Mouse (Mus musculus) kidney, embryonic 15.5 days (tissue): ENCODE results near the gene Trak1. TPM values are rescaled to one million over a fixed set of nuclear protein-coding genes. Genes with fewer than 3 reads are reported as not detected.
A peak's percentile ranks its signal among the peaks of the same experiment; 100 is the strongest.

Experiments
- ATAC-seq: fragments of 200-750 bp; cut with Nextera tagmentation; replicated peaks from 2 replicates; pipeline ENCODE4 v1.8.0; 2017; ENCODE audit warnings: moderate TSS enrichment; ENCODE audit not compliant: low FRiP score
- H3K27ac ChIP-seq: fragments of 300-500 bp; sonication (generic); 2 replicates; pipeline ENCODE4 v1.5.1; 2015; ENCODE audit warnings: mild to moderate bottlenecking, inconsistent platforms
- H3K27me3 ChIP-seq: fragments of 300-500 bp; sonication (generic); 2 replicates; pipeline ENCODE4 v1.6.1; 2015; ENCODE audit warnings: inconsistent platforms
- H3K36me3 ChIP-seq: fragments of 300-500 bp; sonication (generic); 2 replicates; pipeline ENCODE4 v1.6.1; 2015; ENCODE audit warnings: inconsistent platforms
- H3K4me1 ChIP-seq: fragments of 300-500 bp; sonication (generic); 2 replicates; pipeline ENCODE4 v1.6.1; 2015; ENCODE audit warnings: inconsistent platforms
- H3K4me2 ChIP-seq: fragments of 300-500 bp; sonication (generic); 2 replicates; pipeline ENCODE4 v1.6.1; 2015; ENCODE audit warnings: moderate library complexity, mild to moderate bottlenecking, inconsistent platforms
- H3K4me3 ChIP-seq: fragments of 300-500 bp; sonication (generic); replicated peaks from 2 replicates; pipeline ENCODE4 v1.5.1; 2015; ENCODE audit warnings: mild to moderate bottlenecking, inconsistent platforms
- H3K9ac ChIP-seq: fragments of 300-500 bp; sonication (generic); 2 replicates; pipeline ENCODE4 v1.6.1; 2015; ENCODE audit warnings: mild to moderate bottlenecking, inconsistent platforms
- H3K9me3 ChIP-seq: fragments of 300-500 bp; sonication (generic); replicated peaks from 2 replicates; pipeline ENCODE4 v1.6.1; 2016; ENCODE audit warnings: inconsistent platforms
- WGBS: fragments of 180-500 bp; shearing (Covaris S2); methylation state at CpG from one replicate; pipeline ENCODE4 v1.1.7; 2015; ENCODE audit warnings: mixed read lengths; 5-methylcytosine and 5-hydroxymethylcytosine counted together
- polyA plus RNA-seq: library from polyadenylated mRNA; unstranded; fragments of >200 nt; fragmentation: Nextera tagmentation; extraction: Ambion mirVana; gene quantifications from 2 replicates; pipeline ENCODE4 v1.2.1, GENCODE M21; 2015

Gene Trak1
- polyA plus RNA-seq, 1 experiment from 2014 or later: 18.7 TPM

- Histone ChIP-seq H3K36me3 (no peaks in the 10 kb centered on the region), H3K4me2 (peak overlapping the region; percentile 97), H3K4me1 (peaks cover 43% of the 10 kb centered on the region), H3K9ac (peak overlapping the region; percentile 73), H3K27me3 (peaks cover 18% of the 10 kb centered on the region), H3K9me3 (no peaks in the 10 kb centered on the region), H3K27ac (peak overlapping the region; percentile 42; the same call in 1 of the 2 replicates), H3K4me3 (peak overlapping the region; percentile 68)
- ATAC-seq: no peak
- 4% methylated on average over 7 of the region's 7 CpGs for WGBS
These were observed 730 bp downstream of the Trak1 start for GRCm38 (mm10) chr9:121298065-121298398.

GRCm38 (mm10) chr9:121298411-121299091 is 1.2 kb downstream of the Trak1 start:
- peaks cover 18% of the 10 kb centered on the region for H3K27me3 ChIP-seq
- H3K4me1 ChIP-seq: peaks cover 48% of the 10 kb centered on the region
- peak overlapping the region; percentile 73 for H3K9ac ChIP-seq
- no peaks in the 10 kb centered on the region for H3K36me3 ChIP-seq
- peak overlapping the region; percentile 68 for H3K4me3 ChIP-seq
- H3K27ac ChIP-seq: peak overlapping the region; percentile 42; the same call in 1 of the 2 replicates
- WGBS: 29% methylated on average over 15 of the region's 15 CpGs
- peak overlapping the region; percentile 97 for H3K4me2 ChIP-seq
- ATAC-seq: no peak
- H3K9me3 ChIP-seq: no peaks in the 10 kb centered on the region

DNA sequence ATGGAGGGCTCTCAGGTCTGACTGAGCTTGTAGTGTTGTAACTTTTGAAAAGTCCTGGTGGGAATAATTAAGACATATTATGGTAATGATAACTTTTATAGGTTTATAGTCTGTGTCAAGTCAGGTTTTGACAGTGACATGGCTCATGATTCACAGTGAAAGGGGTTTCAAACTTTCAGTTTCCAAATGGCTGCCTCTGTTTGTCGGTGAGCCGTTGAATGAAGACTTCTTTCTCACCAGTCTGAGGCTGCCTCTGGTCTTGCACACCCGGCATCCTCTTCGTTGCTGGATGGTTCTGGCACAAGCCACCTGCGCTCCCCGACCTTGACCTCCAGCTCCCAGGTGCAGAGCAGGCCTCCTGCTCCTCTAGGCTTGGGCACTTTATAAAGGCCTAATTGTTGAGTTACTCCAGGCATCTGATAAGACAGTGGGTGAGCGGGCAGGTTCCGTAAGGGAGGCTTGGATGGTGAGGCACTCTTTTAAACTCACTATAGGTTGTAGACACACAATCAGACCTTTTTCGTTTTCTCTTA is 2.0 kb downstream of the Trak1 start:
- peaks cover 18% of the 10 kb centered on the region for H3K27me3 ChIP-seq
- no peak for ATAC-seq
- H3K36me3 ChIP-seq: no peaks in the 10 kb centered on the region
- H3K4me2 ChIP-seq: peak overlapping the region; percentile 97
- peaks cover 55% of the 10 kb centered on the region for H3K4me1 ChIP-seq
- H3K9ac ChIP-seq: no peak overlapping the region
- WGBS: 65% methylated on average over 9 of the region's 9 CpGs
- no peak overlapping the region for H3K4me3 ChIP-seq
- H3K9me3 ChIP-seq: no peaks in the 10 kb centered on the region
- H3K27ac ChIP-seq: no peak overlapping the region

- H3K36me3 ChIP-seq: no peaks in the 10 kb centered on the region
- no peaks in the 10 kb centered on the region for H3K9me3 ChIP-seq
- H3K4me3 ChIP-seq: no peak overlapping the region
- H3K27me3 ChIP-seq: peaks cover 14% of the 10 kb centered on the region
- no peak for ATAC-seq
- H3K9ac ChIP-seq: no peak overlapping the region
- no peak overlapping the region for H3K27ac ChIP-seq
- H3K4me1 ChIP-seq: peaks cover 58% of the 10 kb centered on the region
- no peak overlapping the region; the same call in 1 of the 2 replicates for H3K4me2 ChIP-seq
- WGBS: 63% methylated on average over 19 of the region's 19 CpGs
These were observed 2.8 kb downstream of the Trak1 start for GRCm38 (mm10) chr9:121299976-121300570.

DNA sequence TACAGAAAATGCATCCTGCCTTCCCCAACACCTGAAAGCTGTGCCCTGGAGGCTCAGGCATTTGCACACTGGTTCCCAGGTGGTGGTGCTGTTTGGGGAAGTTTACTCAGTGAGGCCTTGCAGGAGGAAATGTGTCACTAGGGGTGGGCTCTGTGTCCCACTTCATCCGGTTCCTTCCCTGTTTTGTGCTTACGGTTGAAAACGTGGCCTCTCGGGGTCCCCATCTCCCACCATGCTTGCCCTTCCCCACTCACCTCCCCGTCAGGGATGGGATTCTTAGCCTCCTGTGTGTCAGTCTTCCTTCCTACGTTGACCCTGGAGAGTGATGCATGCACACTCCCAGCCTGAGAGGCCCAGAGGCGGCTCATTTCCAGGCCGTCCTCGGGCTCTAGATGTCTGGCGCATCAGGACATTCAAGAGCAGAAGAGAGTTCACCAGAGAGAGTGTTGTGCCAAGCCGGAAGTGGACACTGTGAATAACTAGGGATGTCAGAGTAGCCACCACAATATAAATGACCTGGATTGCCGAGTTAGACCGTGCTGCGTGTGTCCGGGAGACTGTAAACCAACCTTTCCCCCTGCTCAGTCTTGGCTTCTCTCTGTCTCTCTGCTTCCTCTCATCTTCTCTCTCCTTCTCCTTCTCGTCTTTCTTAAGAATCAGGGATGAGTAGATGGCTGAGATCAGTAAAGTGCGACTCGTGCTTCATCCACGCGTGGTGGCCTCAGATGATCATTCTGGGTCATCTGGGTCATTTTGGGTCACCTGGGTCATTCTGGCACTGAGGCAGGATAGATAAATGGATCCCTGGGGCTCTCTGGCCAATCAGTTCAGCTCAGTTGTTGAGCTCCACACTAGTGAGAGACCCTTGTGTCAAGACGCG is 4.0 kb downstream of the Trak1 start:
- Histone ChIP-seq H3K36me3 (no peaks in the 10 kb centered on the region), H3K4me2 (no peak overlapping the region), H3K4me1 (peaks cover 58% of the 10 kb centered on the region), H3K4me3 (no peak overlapping the region), H3K9ac (no peak overlapping the region), H3K27ac (peak overlapping the region; percentile 50; the same call in 1 of the 2 replicates), H3K27me3 (peaks cover 5% of the 10 kb centered on the region), H3K9me3 (no peaks in the 10 kb centered on the region)
- no peak for ATAC-seq
- 78% methylated on average over 22 of the region's 22 CpGs for WGBS

GRCm38 (mm10) chr9:121302543-121302942 is 5.2 kb downstream of the Trak1 start:
- Histone ChIP-seq H3K9me3 (no peaks in the 10 kb centered on the region), H3K9ac (no peak overlapping the region), H3K4me3 (no peak overlapping the region), H3K4me1 (peaks cover 53% of the 10 kb centered on the region), H3K36me3 (no peaks in the 10 kb centered on the region), H3K27me3 (no peaks in the 10 kb centered on the region), H3K27ac (no peak overlapping the region), H3K4me2 (no peak overlapping the region)
- ATAC-seq: no peak
- WGBS: 88% methylated on average over 7 of the region's 8 CpGs

GRCm38 (mm10) chr9:121303086-121303485 is 5.8 kb downstream of the Trak1 start:
- WGBS: 53% methylated on average over 6 of the region's 6 CpGs

DNA sequence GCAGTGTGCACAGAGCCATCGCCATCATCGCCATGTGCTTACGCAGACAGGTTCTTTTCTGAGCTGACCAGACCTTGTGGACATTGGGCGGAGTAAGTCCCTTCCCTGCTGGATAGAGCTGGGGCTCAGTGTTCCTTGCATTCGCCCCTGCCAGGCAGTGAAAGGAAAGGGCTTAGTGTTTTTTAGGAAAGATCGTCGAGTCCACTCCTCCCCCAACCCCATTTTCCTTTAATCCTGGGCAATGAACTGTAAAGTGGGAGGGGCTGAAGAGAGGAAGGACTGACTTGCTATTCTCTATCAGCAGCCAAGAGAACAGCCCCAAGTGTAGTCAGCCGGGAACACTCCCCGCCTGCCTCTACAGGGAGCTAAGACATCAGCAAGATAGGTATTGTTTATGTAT is 6.4 kb downstream of the Trak1 start:
- H3K4me2 ChIP-seq: peak overlapping the region; percentile 33
- H3K4me3 ChIP-seq: no peak overlapping the region
- H3K4me1 ChIP-seq: peaks cover 46% of the 10 kb centered on the region
- H3K27me3 ChIP-seq: no peaks in the 10 kb centered on the region
- peak overlapping the region; percentile 11; the same call in 1 of the 2 replicates for H3K27ac ChIP-seq
- WGBS: 37% methylated on average over 9 of the region's 9 CpGs
- ATAC-seq: peak; percentile 50
- no peaks in the 10 kb centered on the region for H3K36me3 ChIP-seq
- no peaks in the 10 kb centered on the region for H3K9me3 ChIP-seq
- H3K9ac ChIP-seq: no peak overlapping the region

More at GRCm38 (mm10) chr9:121303086-121303485, 5.8 kb downstream of the Trak1 start:
- peaks cover 52% of the 10 kb centered on the region for H3K4me1 ChIP-seq
- 0 out of 2 replicates have a peak, but pooled peaks have one; percentile 5 for ATAC-seq
- H3K4me2 ChIP-seq: no peak overlapping the region
- H3K9me3 ChIP-seq: no peaks in the 10 kb centered on the region
- H3K27me3 ChIP-seq: no peaks in the 10 kb centered on the region
- H3K36me3 ChIP-seq: no peaks in the 10 kb centered on the region
- peak overlapping the region; percentile 11 for H3K27ac ChIP-seq
- no peak overlapping the region for H3K4me3 ChIP-seq
- no peak overlapping the region for H3K9ac ChIP-seq

DNA sequence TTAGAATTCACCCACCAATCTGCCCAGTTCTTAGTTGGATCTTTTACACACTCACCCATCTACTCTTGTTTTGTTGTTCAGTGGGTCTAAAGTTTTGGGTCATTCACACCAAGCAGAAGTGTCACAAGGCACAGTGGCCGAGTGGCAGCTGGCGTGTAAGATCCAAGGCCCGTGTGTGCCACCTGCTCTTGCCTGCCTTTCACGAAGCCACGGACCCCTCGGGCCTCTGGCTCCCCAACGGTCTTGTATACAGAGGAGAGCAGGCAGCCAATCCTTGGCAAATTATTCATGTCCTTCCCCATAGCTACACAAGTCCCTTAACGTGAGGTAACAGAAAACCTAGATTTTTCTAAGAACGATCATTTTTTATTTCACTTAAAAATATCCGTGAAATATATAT is 7.2 kb downstream of the Trak1 start:
- H3K4me2 ChIP-seq: no peak overlapping the region
- peaks cover 43% of the 10 kb centered on the region for H3K4me1 ChIP-seq
- no peaks in the 10 kb centered on the region for H3K27me3 ChIP-seq
- H3K27ac ChIP-seq: no peak overlapping the region
- ATAC-seq: no peak
- H3K36me3 ChIP-seq: no peaks in the 10 kb centered on the region
- 75% methylated on average over 10 of the region's 10 CpGs for WGBS
- H3K4me3 ChIP-seq: no peak overlapping the region
- no peaks in the 10 kb centered on the region for H3K9me3 ChIP-seq
- no peak overlapping the region for H3K9ac ChIP-seq

GRCm38 (mm10) chr9:121305456-121305855 is 8.2 kb downstream of the Trak1 start:
- H3K27ac ChIP-seq: no peak overlapping the region
- peaks cover 36% of the 10 kb centered on the region for H3K4me1 ChIP-seq
- H3K9me3 ChIP-seq: no peaks in the 10 kb centered on the region
- H3K4me2 ChIP-seq: no peak overlapping the region
- H3K4me3 ChIP-seq: no peak overlapping the region
- H3K36me3 ChIP-seq: no peaks in the 10 kb centered on the region
- H3K9ac ChIP-seq: no peak overlapping the region
- no peak for ATAC-seq
- WGBS: 95% methylated on average over 4 of the region's 4 CpGs
- no peaks in the 10 kb centered on the region for H3K27me3 ChIP-seq

GRCm38 (mm10) chr9:121309287-121309686 is 12.0 kb downstream of the Trak1 start:
- Histone ChIP-seq H3K4me3 (no peak overlapping the region), H3K27me3 (no peaks in the 10 kb centered on the region), H3K4me1 (peaks cover 40% of the 10 kb centered on the region), H3K9me3 (no peaks in the 10 kb centered on the region), H3K27ac (no peak overlapping the region), H3K36me3 (no peaks in the 10 kb centered on the region), H3K9ac (no peak overlapping the region), H3K4me2 (no peak overlapping the region)
- 52% methylated on average over 4 of the region's 4 CpGs for WGBS
- ATAC-seq: no peak

DNA sequence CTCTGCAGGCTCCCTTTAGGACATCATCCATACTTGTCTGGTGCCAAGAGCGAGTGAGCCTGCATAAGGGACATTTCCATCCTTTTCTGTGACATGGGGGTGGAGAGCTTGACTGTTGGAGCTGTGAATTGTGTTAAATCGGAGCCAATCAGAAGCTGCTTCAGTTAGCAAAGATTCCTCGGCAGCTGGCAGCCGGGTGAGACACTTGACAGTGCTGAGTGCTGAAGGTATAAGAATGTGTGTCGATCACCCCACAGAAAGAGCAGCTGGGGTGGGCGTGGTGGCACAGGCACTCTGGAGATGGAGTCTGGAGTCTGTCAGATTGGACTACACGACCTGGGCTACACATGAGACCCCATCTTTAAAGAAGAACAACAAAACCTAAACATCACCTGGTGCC is 13.2 kb downstream of the Trak1 start:
- Histone ChIP-seq H3K9me3 (no peaks in the 10 kb centered on the region), H3K36me3 (no peaks in the 10 kb centered on the region), H3K4me3 (no peak overlapping the region), H3K27me3 (no peaks in the 10 kb centered on the region), H3K4me2 (no peak overlapping the region), H3K4me1 (peaks cover 49% of the 10 kb centered on the region), H3K27ac (no peak overlapping the region), H3K9ac (no peak overlapping the region)
- ATAC-seq: no peak
- WGBS: 87% methylated on average over 7 of the region's 7 CpGs
